Mouse (Mus musculus): ENCODE measurements around the gene Gm13306. TPM values are rescaled to one million over a fixed set of nuclear protein-coding genes. Genes with fewer than 3 reads are reported as not detected.

The Gm13306 gene
- total RNA-seq, 1 experiment: not detected

Other genes starting within 250 kb of the Gm13306 start
- gene Gm21541, start 249.8 kb upstream of the Gm13306 start, total RNA-seq (2012; rRNA removed): not detected in 2 replicates
- 1.9 TPM in 1 of 2 replicates, not detected in the other for gene Gm20878, start 211.9 kb upstream of the Gm13306 start, total RNA-seq (2012; rRNA removed)
- gene Fam205a4, start 187.4 kb upstream of the Gm13306 start, total RNA-seq (2012; rRNA removed): not detected in 2 replicates
- gene Gm21093, start 118.7 kb upstream of the Gm13306 start, total RNA-seq (2012; rRNA removed): not detected in 2 replicates
- not detected in 2 replicates for gene Gm3893, start 62.2 kb upstream of the Gm13306 start, total RNA-seq (2012; rRNA removed)
- gene Gm13304, start 38.6 kb upstream of the Gm13306 start, total RNA-seq (2012; rRNA removed): not detected in 2 replicates
- not detected in 2 replicates for gene Gm13305, start 15.2 kb downstream of the Gm13306 start, total RNA-seq (2012; rRNA removed)
- gene Gm10600, start 87.2 kb downstream of the Gm13306 start, total RNA-seq (2012; rRNA removed): not detected in 2 replicates
- not detected in 2 replicates for gene Ccl21b, start 102.3 kb downstream of the Gm13306 start, total RNA-seq (2012; rRNA removed)
- gene Gm21953, start 140.8 kb downstream of the Gm13306 start, total RNA-seq (2012; rRNA removed): not detected in 2 replicates
- not detected in 2 replicates for gene Fam205a3, start 164.9 kb downstream of the Gm13306 start, total RNA-seq (2012; rRNA removed)